Mouse (Mus musculus) C2C12 (cell line): ENCODE results near the gene Trim27. TPM values are rescaled to one million over a fixed set of nuclear protein-coding genes. Genes with fewer than 3 reads are reported as not detected.

ENCODE experiments used
- H3K27me3 ChIP-seq: one replicate; pipeline ENCODE4 v1.6.1; 2011; ENCODE audit not compliant: control insufficient read depth, insufficient read depth, insufficient read length
- H3K36me3 ChIP-seq: one replicate; pipeline ENCODE4 v1.6.1; 2011; ENCODE audit not compliant: control insufficient read depth, insufficient read depth
- H3K4me3 ChIP-seq: one replicate; pipeline ENCODE4 v1.5.1; 2011; ENCODE audit warnings: mild to moderate bottlenecking, control low read depth; ENCODE audit not compliant: poor library complexity, insufficient read depth, severe bottlenecking
- H3K79me2 ChIP-seq: one replicate; pipeline ENCODE4 v1.6.1; 2011; ENCODE audit not compliant: control insufficient read depth, insufficient read depth
- H3K79me3 ChIP-seq: one replicate; pipeline ENCODE4 v1.6.1; 2011; ENCODE audit warnings: low read depth, control low read depth
- H3ac ChIP-seq: one replicate; pipeline ENCODE3; 2011; ENCODE audit warnings: low read depth; ENCODE audit not compliant: control insufficient read depth, insufficient read length
- CEBPB ChIP-seq: IDR thresholded peaks from one replicate; pipeline ENCODE4 v1.6.1; 2011; ENCODE audit warnings: low read depth, mild to moderate bottlenecking, control low read depth, moderate library complexity
- CTCF ChIP-seq: IDR thresholded peaks from one replicate; pipeline ENCODE4 v1.5.1; 2011; ENCODE audit not compliant: control insufficient read depth, insufficient read depth, insufficient read length
- FOSL1 ChIP-seq: IDR thresholded peaks from one replicate; pipeline ENCODE4 v1.8.0; 2011; ENCODE audit warnings: mild to moderate bottlenecking, low read length; ENCODE audit not compliant: poor library complexity, insufficient read depth, severe bottlenecking
- MAX ChIP-seq: IDR thresholded peaks from one replicate; pipeline ENCODE4 v1.6.1; 2011; ENCODE audit warnings: mild to moderate bottlenecking, control low read depth
- MYOD1 ChIP-seq: IDR thresholded peaks from one replicate; pipeline ENCODE4 v1.6.1; 2011; ENCODE audit warnings: low read depth; ENCODE audit not compliant: control insufficient read depth, insufficient read length
- MYOG ChIP-seq: IDR thresholded peaks from one replicate; pipeline ENCODE4 v1.6.1; 2011; ENCODE audit not compliant: control insufficient read depth, insufficient read length; ENCODE audit errors: extremely low read depth
- USF1 ChIP-seq: IDR thresholded peaks from one replicate; pipeline ENCODE4 v1.6.1; 2011; ENCODE audit warnings: low read depth, mild to moderate bottlenecking, control low read depth, moderate library complexity
- polyA plus RNA-seq: library from polyadenylated mRNA; unstranded; fragments of >200 nt; fragmentation: generic; extraction: Trizol; gene quantifications from one replicate; pipeline ENCODE4 v1.2.1, GENCODE M21; 2012; ENCODE audit warnings: missing spikeins

Trim27 gene
- polyA plus RNA-seq, 1 experiment: 105 TPM

- H3K36me3 ChIP-seq: no peaks in the 10 kb centered on the region
- H3K27me3 ChIP-seq: no peaks in the 10 kb centered on the region
- H3K4me3 ChIP-seq: no peak overlapping the region
- no peaks in the 10 kb centered on the region for H3K79me2 ChIP-seq
- H3ac ChIP-seq: no peak overlapping the region
- TF ChIP-seq MAX: no peak
- TF ChIP-seq MYOG: no peak
- no peak for TF ChIP-seq CTCF
- no peak for TF ChIP-seq MYOD1
- no peak for TF ChIP-seq FOSL1
- no peak for TF ChIP-seq USF1
- TF ChIP-seq CEBPB: no peak
- no peaks in the 10 kb centered on the region for H3K79me3 ChIP-seq
These were observed 64.0 kb downstream of the Trim27 start for GRCm38 (mm10) chr13:21243196-21243595.

- H3ac ChIP-seq: no peak overlapping the region
- no peak overlapping the region for H3K4me3 ChIP-seq
- H3K79me2 ChIP-seq: no peaks in the 10 kb centered on the region
- no peak for TF ChIP-seq USF1
- no peak for TF ChIP-seq MYOD1
- TF ChIP-seq CTCF: no peak
- TF ChIP-seq MYOG: no peak
- no peak for TF ChIP-seq MAX
- TF ChIP-seq FOSL1: no peak
- no peak for TF ChIP-seq CEBPB
- no peaks in the 10 kb centered on the region for H3K27me3 ChIP-seq
- no peaks in the 10 kb centered on the region for H3K36me3 ChIP-seq
- H3K79me3 ChIP-seq: no peaks in the 10 kb centered on the region
These were observed 64.8 kb downstream of the Trim27 start for GRCm38 (mm10) chr13:21244089-21244488.

Other genes with a start within 250 kb of the Trim27 start
- gene Olfr1370, start 104.5 kb upstream of the Trim27 start, polyA plus RNA-seq: not detected
- gene Olfr1369-ps1, start 68.0 kb upstream of the Trim27 start, polyA plus RNA-seq: not detected
- not detected for gene Olfr263, start 49.8 kb upstream of the Trim27 start, polyA plus RNA-seq
- not detected for gene Olfr1368, start 33.6 kb upstream of the Trim27 start, polyA plus RNA-seq
- gene Gpx5, start 113.3 kb downstream of the Trim27 start, polyA plus RNA-seq: not detected
- gene Gpx6, start 132.7 kb downstream of the Trim27 start, polyA plus RNA-seq: not detected
- not detected for gene Olfr1367, start 167.5 kb downstream of the Trim27 start, polyA plus RNA-seq
- 3.1 TPM for gene Zscan12, start 183.4 kb downstream of the Trim27 start, polyA plus RNA-seq
- gene Zkscan3, start 223.3 kb downstream of the Trim27 start, polyA plus RNA-seq: 10.2 TPM